Mouse (Mus musculus) lung, embryonic 15.5 days (tissue): Measurements from ENCODE around the gene Thsd7a. TPM values are rescaled to one million over a fixed set of nuclear protein-coding genes. Genes with fewer than 3 reads are reported as not detected.

ENCODE experiments used
- ATAC-seq: fragments of 200-750 bp; cut with Nextera tagmentation; 2 replicates; pipeline ENCODE4 v1.8.0; 2017; ENCODE audit warnings: moderate number of reproducible peaks, borderline replicate concordance; ENCODE audit not compliant: low FRiP score, low TSS enrichment; ENCODE audit errors: extremely low read depth
- H3K27ac ChIP-seq: fragments of 300-500 bp; sonication (generic); 2 replicates; pipeline ENCODE4 v1.5.1; 2015; ENCODE audit warnings: moderate library complexity, mild to moderate bottlenecking, inconsistent platforms
- H3K27me3 ChIP-seq: fragments of 300-500 bp; sonication (generic); 2 replicates; pipeline ENCODE4 v1.6.1; 2015; ENCODE audit warnings: inconsistent platforms
- H3K36me3 ChIP-seq: fragments of 300-500 bp; sonication (generic); 2 replicates; pipeline ENCODE4 v1.6.1; 2015; ENCODE audit warnings: inconsistent platforms
- H3K4me1 ChIP-seq: fragments of 300-500 bp; sonication (generic); 2 replicates; pipeline ENCODE4 v1.6.1; 2015; ENCODE audit warnings: inconsistent platforms
- H3K4me2 ChIP-seq: fragments of 300-500 bp; sonication (generic); 2 replicates; pipeline ENCODE4 v1.6.1; 2015; ENCODE audit warnings: inconsistent platforms, mild to moderate bottlenecking, moderate library complexity
- H3K4me3 ChIP-seq: fragments of 300-500 bp; sonication (generic); 2 replicates; pipeline ENCODE4 v1.5.1; 2015; ENCODE audit warnings: mild to moderate bottlenecking, inconsistent platforms
- H3K9ac ChIP-seq: fragments of 300-500 bp; sonication (generic); 2 replicates; pipeline ENCODE4 v1.6.1; 2015; ENCODE audit warnings: inconsistent platforms
- H3K9me3 ChIP-seq: fragments of 300-500 bp; sonication (generic); 2 replicates; pipeline ENCODE4 v1.6.1; 2016; ENCODE audit warnings: inconsistent platforms
- WGBS: fragments of 180-500 bp; shearing (Covaris S2); methylation state at CpG from one replicate; pipeline ENCODE4 v1.1.7; 2015; 5-methylcytosine and 5-hydroxymethylcytosine counted together
- polyA plus RNA-seq: library from polyadenylated mRNA; unstranded; fragments of >200 nt; fragmentation: Nextera tagmentation; extraction: Ambion mirVana; gene quantifications from 2 replicates; pipeline ENCODE4 v1.2.1, GENCODE M21; 2015

Gene Thsd7a
- polyA plus RNA-seq, 1 experiment from 2014 or later = 2.3 TPM

DNA sequence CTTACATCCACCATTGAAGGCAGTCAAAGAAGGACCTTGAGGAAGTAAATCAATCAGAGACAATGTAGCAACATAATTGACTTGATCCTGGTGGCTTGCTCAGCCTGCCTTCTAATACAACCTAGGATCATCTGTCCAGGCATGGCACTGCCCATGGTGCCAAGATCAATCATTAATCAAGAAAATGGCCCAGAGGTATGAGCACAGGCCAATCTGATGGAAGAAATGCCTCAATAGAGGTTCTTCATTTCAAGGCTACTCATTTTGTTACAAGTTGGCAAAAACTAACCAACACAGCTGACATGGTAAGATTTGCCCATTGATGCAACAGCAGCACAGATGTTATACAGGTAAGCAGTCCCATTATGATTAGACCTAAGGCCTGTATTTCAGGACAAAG, 309.6 kb downstream of the Thsd7a start:
- Histone ChIP-seq H3K4me1 (no peaks in the 10 kb centered on the region), H3K27ac (no peak overlapping the region), H3K9ac (no peak overlapping the region), H3K4me3 (no peak overlapping the region), H3K4me2 (no peak overlapping the region), H3K9me3 (no peaks in the 10 kb centered on the region), H3K27me3 (no peaks in the 10 kb centered on the region), H3K36me3 (no peaks in the 10 kb centered on the region)
- no peak for ATAC-seq

DNA sequence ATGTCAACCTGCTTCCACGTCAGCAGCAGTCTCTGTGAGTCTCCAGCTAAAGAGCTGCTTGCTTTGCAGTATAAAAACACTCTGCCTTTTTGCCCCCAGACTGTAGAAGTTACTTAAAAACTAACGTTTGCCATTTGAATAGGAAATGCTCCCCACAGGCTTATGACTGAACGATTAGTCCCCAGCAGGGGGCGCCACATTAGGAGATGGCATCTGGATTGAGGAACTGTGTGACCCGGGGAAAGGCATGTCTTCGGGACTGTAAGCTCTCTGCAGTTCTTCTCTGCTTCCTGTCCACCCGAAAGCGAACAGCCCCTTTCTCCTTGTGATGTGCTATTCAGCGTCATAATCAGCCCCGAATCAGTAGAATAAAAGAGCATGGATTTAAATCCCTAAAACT, 330.1 kb downstream of the Thsd7a start:
- no peak overlapping the region for H3K4me2 ChIP-seq
- H3K36me3 ChIP-seq = no peaks in the 10 kb centered on the region
- no peaks in the 10 kb centered on the region for H3K9me3 ChIP-seq
- WGBS = 85% methylated on average over 10 of the region's 10 CpGs
- H3K4me1 ChIP-seq = no peaks in the 10 kb centered on the region
- no peaks in the 10 kb centered on the region for H3K27me3 ChIP-seq
- no peak for ATAC-seq
- H3K27ac ChIP-seq = no peak overlapping the region
- H3K9ac ChIP-seq = no peak overlapping the region
- H3K4me3 ChIP-seq = no peak overlapping the region

DNA sequence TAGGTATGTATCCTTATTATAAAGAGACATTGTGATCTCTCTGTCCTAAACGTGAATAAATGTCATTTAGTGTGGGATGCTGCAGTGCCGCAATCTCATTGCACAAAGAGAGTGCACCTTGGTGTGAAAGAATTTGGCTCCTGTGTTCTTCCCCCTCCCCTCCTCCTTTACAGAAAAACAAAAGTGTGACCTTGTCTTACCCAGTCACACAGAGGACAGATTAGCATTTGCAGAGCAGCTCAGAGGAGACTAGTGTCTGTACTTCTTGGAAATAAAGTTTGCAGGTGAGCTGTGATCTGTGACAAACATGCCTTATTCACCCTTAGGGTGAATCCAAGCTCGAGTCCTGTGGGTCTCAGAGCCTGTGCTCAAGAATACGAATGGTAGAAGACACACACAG, 332.2 kb downstream of the Thsd7a start:
- H3K4me1 ChIP-seq = no peaks in the 10 kb centered on the region
- no peaks in the 10 kb centered on the region for H3K36me3 ChIP-seq
- no peak overlapping the region for H3K9ac ChIP-seq
- no peak for ATAC-seq
- H3K27me3 ChIP-seq = no peaks in the 10 kb centered on the region
- H3K4me3 ChIP-seq = no peak overlapping the region
- H3K9me3 ChIP-seq = no peaks in the 10 kb centered on the region
- no peak overlapping the region for H3K4me2 ChIP-seq
- H3K27ac ChIP-seq = no peak overlapping the region
- WGBS = 67% methylated on average over 4 of the region's 4 CpGs

DNA sequence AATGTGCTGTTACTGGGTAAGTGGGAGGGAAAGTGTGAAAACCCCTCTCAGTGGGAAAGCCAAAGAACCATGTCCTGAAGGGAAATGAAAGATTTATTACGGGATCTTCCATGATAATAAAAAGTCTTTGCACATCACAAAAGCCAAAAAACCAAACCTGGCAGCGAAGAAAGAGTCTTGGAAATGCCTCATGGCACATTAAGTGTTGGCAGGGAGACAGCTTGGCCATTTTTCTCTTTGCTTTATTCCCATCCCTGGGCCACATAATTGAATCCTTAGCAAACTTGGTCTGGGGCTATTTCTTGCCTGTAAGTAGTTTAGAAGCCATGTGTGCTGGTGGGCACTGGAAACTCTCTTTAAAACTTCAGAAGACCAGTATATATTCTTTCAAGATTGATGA, 344.8 kb downstream of the Thsd7a start:
- Histone ChIP-seq H3K9ac (no peak overlapping the region), H3K36me3 (no peaks in the 10 kb centered on the region), H3K27me3 (no peaks in the 10 kb centered on the region), H3K9me3 (no peaks in the 10 kb centered on the region), H3K4me3 (no peak overlapping the region), H3K27ac (no peak overlapping the region), H3K4me1 (no peaks in the 10 kb centered on the region), H3K4me2 (no peak overlapping the region)
- WGBS = 64% methylated on average over 2 of the region's 2 CpGs
- no peak for ATAC-seq

DNA sequence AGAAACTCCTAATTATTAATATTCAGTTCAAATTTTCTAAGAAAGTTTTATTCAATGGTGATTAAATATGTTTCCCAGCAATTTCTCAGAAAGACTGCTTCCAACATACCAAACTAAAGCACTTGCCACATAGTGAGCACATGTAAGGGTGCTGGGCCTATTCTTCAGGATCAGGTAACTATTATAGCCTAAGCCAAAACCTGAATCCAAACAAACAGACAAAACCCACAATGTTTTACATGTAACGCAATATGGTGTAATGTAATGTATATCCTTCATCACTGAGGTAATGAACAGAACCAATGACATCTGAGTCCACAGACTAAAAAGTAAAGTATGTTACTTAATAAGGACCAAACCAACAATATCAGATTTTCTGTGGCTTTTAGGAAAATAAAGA, 346.2 kb downstream of the Thsd7a start:
- Histone ChIP-seq H3K27me3 (no peaks in the 10 kb centered on the region), H3K4me1 (no peaks in the 10 kb centered on the region), H3K27ac (no peak overlapping the region), H3K36me3 (no peaks in the 10 kb centered on the region), H3K4me2 (no peak overlapping the region), H3K9ac (no peak overlapping the region), H3K9me3 (no peaks in the 10 kb centered on the region), H3K4me3 (no peak overlapping the region)
- 88% methylated on average over 1 of the region's 1 CpGs for WGBS
- no peak for ATAC-seq

DNA sequence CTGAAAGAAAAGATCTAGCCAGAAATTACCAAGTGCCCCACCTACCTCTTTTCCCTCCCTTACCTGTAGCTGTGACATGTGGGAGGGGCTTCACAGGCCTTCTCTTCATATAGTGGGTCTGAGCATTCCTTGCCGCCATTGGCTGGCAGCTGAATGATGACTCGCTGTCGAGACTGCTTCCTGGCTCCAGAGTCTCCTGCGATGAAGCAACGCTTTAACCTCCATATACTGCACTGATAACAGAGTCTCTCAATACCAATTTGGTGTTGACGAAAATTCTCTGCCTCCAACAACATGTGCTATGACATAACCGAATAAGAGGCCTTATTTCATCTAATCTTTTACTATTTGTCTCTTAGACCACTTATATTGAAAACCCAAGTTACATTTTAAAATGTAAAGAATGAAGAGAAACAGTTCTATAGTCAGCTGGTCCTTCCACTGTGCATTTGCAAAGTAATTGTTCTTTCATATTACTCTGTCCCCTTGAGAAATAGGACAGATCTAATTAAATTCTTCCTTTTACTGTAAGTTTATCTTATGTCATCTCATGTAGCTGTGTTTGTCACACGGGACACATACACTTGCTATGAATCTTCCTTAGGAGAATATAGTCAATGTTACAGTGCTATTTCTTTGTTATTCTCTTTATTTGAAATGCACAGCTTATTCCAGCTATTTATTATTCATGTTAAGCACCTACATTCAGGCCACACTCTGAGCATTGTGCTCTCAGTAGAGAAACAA, 351.3 kb downstream of the Thsd7a start:
- no peak overlapping the region for H3K9ac ChIP-seq
- no peaks in the 10 kb centered on the region for H3K4me1 ChIP-seq
- ATAC-seq = no peak
- H3K9me3 ChIP-seq = no peaks in the 10 kb centered on the region
- 83% methylated on average over 8 of the region's 8 CpGs for WGBS
- H3K27ac ChIP-seq = no peak overlapping the region
- no peak overlapping the region for H3K4me2 ChIP-seq
- no peak overlapping the region for H3K4me3 ChIP-seq
- no peaks in the 10 kb centered on the region for H3K36me3 ChIP-seq
- no peaks in the 10 kb centered on the region for H3K27me3 ChIP-seq

DNA sequence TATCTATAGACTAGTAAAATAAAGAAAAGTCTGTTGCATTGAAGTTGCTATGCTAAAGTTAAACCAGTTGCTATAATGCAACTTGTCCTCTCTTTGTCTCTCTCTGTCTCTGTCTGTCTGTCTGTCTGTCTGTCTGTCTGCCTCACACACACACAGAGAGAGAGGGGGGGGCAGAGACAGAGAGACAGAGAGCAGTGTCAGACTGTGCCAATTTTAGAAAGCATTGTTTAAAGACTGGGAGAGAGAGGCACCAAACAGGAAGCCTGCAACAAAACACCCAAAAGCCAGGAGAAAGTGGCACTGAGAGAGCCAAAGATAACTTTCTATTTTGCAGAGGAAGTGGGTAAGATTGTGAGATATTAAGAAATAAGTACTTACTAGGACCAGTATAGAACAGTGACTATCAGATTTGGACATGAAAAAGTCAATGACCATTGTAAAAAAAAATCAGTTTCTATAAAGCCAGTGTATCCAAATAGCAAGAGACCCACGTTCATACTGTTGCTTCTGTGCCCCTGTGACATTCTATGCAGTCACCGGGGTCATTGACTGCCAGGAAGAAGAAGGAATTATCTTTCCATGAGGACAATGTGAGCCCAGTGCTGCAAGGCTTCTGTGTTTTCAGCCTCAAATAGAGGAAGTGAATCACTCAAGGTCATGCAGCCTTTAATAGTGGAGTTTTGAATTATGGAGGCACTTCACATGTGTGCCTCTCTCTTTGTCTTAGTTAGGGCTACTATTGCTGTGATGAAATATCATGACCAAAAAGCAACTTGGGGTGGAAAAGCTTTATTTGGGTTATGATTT, 355.4 kb downstream of the Thsd7a start:
- Histone ChIP-seq H3K4me1 (no peaks in the 10 kb centered on the region), H3K9me3 (no peaks in the 10 kb centered on the region), H3K9ac (no peak overlapping the region), H3K36me3 (no peaks in the 10 kb centered on the region), H3K4me3 (no peak overlapping the region), H3K4me2 (no peak overlapping the region), H3K27ac (peak overlapping the region; percentile 29; the same call in 1 of the 2 replicates), H3K27me3 (no peaks in the 10 kb centered on the region)
- peak; percentile 42; the same call in 1 of the 2 replicates for ATAC-seq
- WGBS = 53% methylated on average over 2 of the region's 2 CpGs

DNA sequence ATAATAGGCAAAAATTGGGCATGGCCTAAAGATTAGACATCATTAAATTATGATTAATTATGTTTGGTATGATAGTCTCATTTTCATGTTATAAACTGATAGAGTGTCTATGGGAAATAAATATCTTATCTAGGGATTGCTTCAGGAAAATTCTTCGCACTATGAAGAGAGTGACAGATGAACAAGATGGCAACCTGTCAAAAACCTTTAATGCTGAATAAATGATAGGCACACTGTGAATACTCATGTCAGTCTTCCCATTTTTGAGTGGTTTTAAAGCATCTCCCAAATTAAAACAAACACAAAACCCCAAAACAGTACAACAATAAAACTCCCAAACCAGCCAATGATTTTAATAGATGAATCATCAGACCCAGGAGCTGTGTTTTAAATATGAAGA, 362.5 kb downstream of the Thsd7a start:
- no peaks in the 10 kb centered on the region for H3K36me3 ChIP-seq
- no peak overlapping the region for H3K4me3 ChIP-seq
- H3K4me1 ChIP-seq = no peaks in the 10 kb centered on the region
- no peak overlapping the region for H3K4me2 ChIP-seq
- H3K9me3 ChIP-seq = no peaks in the 10 kb centered on the region
- H3K9ac ChIP-seq = no peak overlapping the region
- no peak for ATAC-seq
- WGBS = 88% methylated on average over 1 of the region's 1 CpGs
- no peaks in the 10 kb centered on the region for H3K27me3 ChIP-seq
- H3K27ac ChIP-seq = no peak overlapping the region

DNA sequence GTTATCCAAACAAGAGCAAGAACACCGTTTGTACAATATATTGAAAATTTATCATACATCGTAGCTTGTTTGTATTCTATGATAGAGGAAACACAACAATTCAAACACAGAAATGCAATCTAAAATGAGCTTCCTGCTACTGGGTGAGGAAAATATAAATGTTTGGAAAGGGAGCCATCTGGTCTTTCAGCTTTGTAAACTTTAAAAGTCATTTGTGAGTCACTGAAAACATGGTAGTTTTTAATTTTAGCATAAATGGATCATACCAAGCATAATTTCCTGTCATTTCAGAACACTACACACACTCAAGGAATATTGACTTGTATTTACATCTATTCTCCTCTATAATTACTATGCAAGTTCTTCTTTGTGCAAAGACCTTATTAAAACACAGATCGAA, 363.6 kb downstream of the Thsd7a start:
- Histone ChIP-seq H3K27me3 (no peaks in the 10 kb centered on the region), H3K9me3 (no peaks in the 10 kb centered on the region), H3K4me2 (no peak overlapping the region), H3K9ac (no peak overlapping the region), H3K27ac (no peak overlapping the region), H3K36me3 (no peaks in the 10 kb centered on the region), H3K4me1 (no peaks in the 10 kb centered on the region), H3K4me3 (no peak overlapping the region)
- WGBS = 33% methylated on average over 3 of the region's 3 CpGs
- ATAC-seq = no peak

DNA sequence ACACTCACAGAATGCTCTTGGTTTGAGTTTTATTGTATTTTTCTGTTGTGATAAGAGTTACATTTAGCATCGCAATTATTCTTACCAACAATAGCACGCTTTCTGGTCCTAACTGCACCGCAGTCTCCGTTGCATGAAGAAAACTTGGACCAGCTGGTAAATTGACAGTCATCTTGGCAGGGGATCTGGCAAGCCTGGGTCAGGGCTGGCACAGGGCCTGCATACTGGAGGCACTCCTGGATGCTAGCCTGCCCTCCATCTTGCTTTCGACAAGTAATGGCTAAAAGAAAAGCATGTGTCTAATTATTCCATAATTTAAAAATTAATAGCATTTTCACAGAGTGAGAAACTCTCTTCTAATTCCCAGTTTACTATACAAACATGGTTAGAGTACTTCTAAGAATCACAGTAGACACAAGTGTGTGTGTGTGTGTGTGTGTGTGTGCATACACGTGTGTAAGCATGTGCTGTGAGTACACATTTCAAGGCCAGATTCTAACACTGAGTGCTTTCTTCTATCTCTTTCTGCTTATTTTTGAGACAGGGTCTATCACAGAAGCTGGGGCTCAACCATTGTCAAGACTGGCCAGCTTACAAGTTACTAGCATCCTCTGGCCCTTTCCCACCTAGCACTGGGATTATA, 368.0 kb downstream of the Thsd7a start:
- Histone ChIP-seq H3K27ac (no peak overlapping the region), H3K4me3 (no peak overlapping the region), H3K9ac (no peak overlapping the region), H3K4me1 (no peaks in the 10 kb centered on the region), H3K9me3 (no peaks in the 10 kb centered on the region), H3K27me3 (no peaks in the 10 kb centered on the region), H3K36me3 (no peaks in the 10 kb centered on the region), H3K4me2 (no peak overlapping the region)
- ATAC-seq = no peak; the same call in 1 of the 2 replicates
- WGBS = 67% methylated on average over 6 of the region's 6 CpGs

DNA sequence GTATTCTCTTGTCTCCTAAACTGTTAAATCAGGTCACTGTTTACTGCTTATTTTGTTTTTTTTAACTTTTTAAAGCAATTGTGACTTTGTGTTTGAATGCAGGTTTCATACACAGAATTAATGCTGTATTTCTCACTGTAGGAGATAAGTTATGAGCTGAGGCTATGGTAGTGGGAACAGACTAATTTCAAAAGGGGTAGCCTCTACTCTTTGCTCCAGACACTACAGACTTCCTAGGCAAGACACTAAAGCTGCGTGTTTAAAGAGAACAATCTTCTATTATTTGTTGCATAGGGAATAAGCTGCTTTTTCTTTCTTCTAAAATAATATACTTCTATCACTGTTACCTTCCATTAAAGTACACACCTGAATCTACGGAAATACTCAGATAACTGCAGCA, 368.5 kb downstream of the Thsd7a start:
- no peaks in the 10 kb centered on the region for H3K36me3 ChIP-seq
- H3K4me1 ChIP-seq = no peaks in the 10 kb centered on the region
- no peak overlapping the region for H3K4me2 ChIP-seq
- H3K27ac ChIP-seq = no peak overlapping the region
- WGBS = 88% methylated on average over 2 of the region's 2 CpGs
- H3K9me3 ChIP-seq = no peaks in the 10 kb centered on the region
- no peaks in the 10 kb centered on the region for H3K27me3 ChIP-seq
- H3K9ac ChIP-seq = no peak overlapping the region
- no peak overlapping the region for H3K4me3 ChIP-seq
- ATAC-seq = no peak

DNA sequence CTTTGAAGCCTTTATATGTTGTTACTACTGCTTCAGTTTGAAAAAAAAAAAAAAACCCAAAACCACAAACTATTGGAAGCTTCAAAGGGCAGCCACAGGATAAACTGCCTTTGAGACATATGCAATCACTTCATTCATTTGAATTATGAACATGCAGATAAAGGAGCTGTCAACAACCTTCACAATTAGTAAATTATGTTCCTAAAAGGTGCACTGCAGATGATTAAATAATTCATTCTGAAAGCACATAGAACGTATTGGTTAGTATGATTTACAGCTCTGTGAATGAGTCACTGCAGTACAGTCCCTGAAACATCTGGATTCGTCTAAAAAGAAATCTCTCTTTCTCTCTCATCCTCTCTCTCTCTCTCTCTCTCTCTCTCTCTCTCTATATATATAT, 390.5 kb downstream of the Thsd7a start:
- no peak overlapping the region for H3K4me3 ChIP-seq
- H3K27ac ChIP-seq = no peak overlapping the region
- no peaks in the 10 kb centered on the region for H3K36me3 ChIP-seq
- no peak overlapping the region for H3K4me2 ChIP-seq
- no peaks in the 10 kb centered on the region for H3K9me3 ChIP-seq
- H3K4me1 ChIP-seq = no peaks in the 10 kb centered on the region
- ATAC-seq = no peak
- H3K27me3 ChIP-seq = no peaks in the 10 kb centered on the region
- 32% methylated on average over 2 of the region's 2 CpGs for WGBS
- no peak overlapping the region for H3K9ac ChIP-seq
